Mouse (Mus musculus) lung, postnatal 0 days (tissue): ENCODE data around the gene Supt3.

ENCODE experiments used
- CTCF ChIP-seq: IDR thresholded peaks from 2 replicates; pipeline ENCODE4 v1.5.1; 2016; ENCODE audit warnings: antibody characterized with exemption, mild to moderate bottlenecking
- EP300 ChIP-seq: IDR thresholded peaks from 2 replicates; pipeline ENCODE4 v1.6.1; 2016; ENCODE audit warnings: antibody characterized with exemption, mild to moderate bottlenecking, control low read depth

DNA sequence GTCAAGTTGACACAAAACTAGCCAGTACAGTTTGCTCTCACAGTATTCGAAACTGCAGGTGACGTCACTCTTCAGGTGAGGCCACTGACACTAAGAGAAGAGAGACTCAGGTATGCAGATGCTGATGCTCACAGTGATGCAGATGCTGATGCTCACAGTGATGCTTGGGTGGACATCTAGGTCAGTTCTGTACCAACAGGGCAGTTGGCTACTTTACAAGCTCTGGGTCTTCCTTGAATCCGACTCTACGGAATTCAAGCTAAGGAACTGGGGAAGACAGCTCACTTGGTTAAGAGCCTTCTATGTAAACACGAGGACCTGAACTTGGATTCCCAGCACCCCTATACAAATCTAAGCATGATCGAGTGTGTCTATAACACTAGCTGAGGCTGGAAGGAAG is 359.5 kb downstream of the Supt3 start:
- TF ChIP-seq CTCF (no peak), EP300 (no peak)
